Mouse (Mus musculus) MEL (cell line): ENCODE measurements around the gene Gm14496. TPM values are rescaled to one million over a fixed set of nuclear protein-coding genes. Genes with fewer than 3 reads are reported as not detected.
"Not testable (repeated sequence)": the region's sequence is repeated elsewhere in the genome, so short reads cannot be mapped to it uniquely, and the experiment has no call there.

Source experiments
- DNase-seq: peaks from one replicate; pipeline ENCODE4 v3.0.0; 2011; ENCODE audit warnings: low read depth, low spot score
- H3K27ac ChIP-seq: 2 replicates; pipeline ENCODE4 v1.5.1; 2012; ENCODE audit warnings: low read depth, mild to moderate bottlenecking, control low read depth, low read length, moderate library complexity; ENCODE audit not compliant: control insufficient read depth
- H3K27me3 ChIP-seq, 2 experiments: fragments of 150-350 bp in 1 of 2; sonication (generic) in 1 of 2; 2 replicates each; pipeline ENCODE4 v1.6.1; 2012; ENCODE audit warnings: low read length in 2 of 2, mild to moderate bottlenecking in 2 of 2, improper control_type of control experiment in 1 of 2, moderate library complexity in 1 of 2; ENCODE audit not compliant: insufficient read depth in 2 of 2, control insufficient read depth in 1 of 2
- H3K36me3 ChIP-seq, 2 experiments: 2 replicates each; pipeline ENCODE4 v1.6.1; 2012 to 2014; ENCODE audit warnings: low read length in 2 of 2, improper control_type of control experiment in 1 of 2, inconsistent platforms in 1 of 2, mild to moderate bottlenecking in 1 of 2; ENCODE audit not compliant: insufficient read depth in 2 of 2, control insufficient read depth in 1 of 2
- H3K4me1 ChIP-seq, 2 experiments: fragments of 150-350 bp in 1 of 2; sonication (generic) in 1 of 2; 2 replicates each; pipeline ENCODE4 v1.6.1; 2012; ENCODE audit warnings: low read length in 2 of 2, improper control_type of control experiment in 1 of 2, mild to moderate bottlenecking in 1 of 2; ENCODE audit not compliant: insufficient read depth in 2 of 2, control insufficient read depth in 1 of 2
- H3K4me3 ChIP-seq, 2 experiments: fragments of 150-350 bp in 1 of 2; sonication (generic) in 1 of 2; 2 replicates each; pipeline ENCODE4 v1.5.1; 2012; ENCODE audit warnings: low read depth in 2 of 2, low read length in 2 of 2, mild to moderate bottlenecking in 2 of 2, moderate library complexity in 2 of 2, control low read depth in 1 of 2, improper control_type of control experiment in 1 of 2; ENCODE audit not compliant: control insufficient read depth in 1 of 2, insufficient read depth in 1 of 2
- H3K79me2 ChIP-seq: 2 replicates; pipeline ENCODE4 v1.6.1; 2012; ENCODE audit warnings: mild to moderate bottlenecking, low read length, moderate library complexity; ENCODE audit not compliant: control insufficient read depth, poor library complexity, insufficient read depth
- H3K9ac ChIP-seq: 2 replicates; pipeline ENCODE4 v1.6.1; 2012; ENCODE audit warnings: low read depth, mild to moderate bottlenecking, control low read depth, low read length, moderate library complexity; ENCODE audit not compliant: control insufficient read depth, poor library complexity, severe bottlenecking
- H3K9me3 ChIP-seq: fragments of 150-350 bp; sonication (generic); replicated peaks from 2 replicates; pipeline ENCODE4 v1.6.1; 2012; ENCODE audit warnings: mild to moderate bottlenecking, low read length, improper control_type of control experiment, moderate library complexity; ENCODE audit not compliant: insufficient read depth
- ELF1 ChIP-seq: IDR thresholded peaks from 2 replicates; pipeline ENCODE4 v1.6.1; 2014; ENCODE audit warnings: low read depth, mild to moderate bottlenecking, inconsistent platforms, low read length, improper control_type of control experiment, moderate library complexity
- EP300 ChIP-seq, 2 experiments: IDR thresholded peaks; 2 replicates each; pipeline ENCODE4 v1.6.1; 2011; ENCODE audit warnings: improper control_type of control experiment in 2 of 2, low read length in 2 of 2, low read depth in 1 of 2, mild to moderate bottlenecking in 1 of 2
- ETS1 ChIP-seq: IDR thresholded peaks from 2 replicates; pipeline ENCODE4 v1.6.1; 2012; ENCODE audit warnings: low read depth, mild to moderate bottlenecking, inconsistent platforms, low read length, improper control_type of control experiment, moderate library complexity
- GATA1 ChIP-seq: IDR thresholded peaks from 2 replicates; pipeline ENCODE4 v1.6.1; 2011; ENCODE audit warnings: low read depth, low read length, improper control_type of control experiment
- MEF2A ChIP-seq: IDR thresholded peaks from 2 replicates; pipeline ENCODE4 v1.6.1; 2014; ENCODE audit warnings: low read depth, mild to moderate bottlenecking, inconsistent platforms, low read length, improper control_type of control experiment; ENCODE audit not compliant: poor library complexity, insufficient replicate concordance, severe bottlenecking; ENCODE audit errors: extremely low read depth
- MYB ChIP-seq: IDR thresholded peaks from 2 replicates; pipeline ENCODE4 v1.6.1; 2011; ENCODE audit warnings: mild to moderate bottlenecking, low read depth, low read length, improper control_type of control experiment
- RCOR1 ChIP-seq: IDR thresholded peaks from 2 replicates; pipeline ENCODE4 v1.6.1; 2012; ENCODE audit warnings: low read depth, mild to moderate bottlenecking, inconsistent platforms, low read length, improper control_type of control experiment
- TCF12 ChIP-seq: IDR thresholded peaks from 2 replicates; pipeline ENCODE4 v1.6.1; 2014; ENCODE audit warnings: low read depth, mild to moderate bottlenecking, inconsistent platforms, low read length, improper control_type of control experiment, moderate library complexity
- ZC3H11A ChIP-seq: IDR thresholded peaks from 2 replicates; pipeline ENCODE4 v1.6.1; 2012; ENCODE audit warnings: low read depth, mild to moderate bottlenecking, inconsistent platforms, low read length, improper control_type of control experiment
- polyA plus RNA-seq, 2 experiments: library from polyadenylated mRNA; stranded (reverse) in 1 of 2; unstranded in 1 of 2; fragments of >175 nt in 1 of 2; fragments of >200 nt in 1 of 2; gene quantifications; 2 replicates each; pipeline versions ENCODE4 v1.2.1 to v1.2.4; 2012; ENCODE audit warnings: low replicate concordance in 2 of 2, low read depth in 1 of 2; ENCODE audit not compliant: insufficient read length in 2 of 2, insufficient read depth in 1 of 2, missing spikeins in 1 of 2
- total RNA-seq: library from RNA; depleted of rRNA; stranded (reverse); fragments of 300-350 nt; gene quantifications from 2 replicates; pipeline ENCODE4 v1.2.3, GENCODE M21; 2012; rRNA removed

Gm14496 gene
- total and polyA plus RNA-seq, 3 experiments, result 0.01 TPM; not detected in 2

DNA sequence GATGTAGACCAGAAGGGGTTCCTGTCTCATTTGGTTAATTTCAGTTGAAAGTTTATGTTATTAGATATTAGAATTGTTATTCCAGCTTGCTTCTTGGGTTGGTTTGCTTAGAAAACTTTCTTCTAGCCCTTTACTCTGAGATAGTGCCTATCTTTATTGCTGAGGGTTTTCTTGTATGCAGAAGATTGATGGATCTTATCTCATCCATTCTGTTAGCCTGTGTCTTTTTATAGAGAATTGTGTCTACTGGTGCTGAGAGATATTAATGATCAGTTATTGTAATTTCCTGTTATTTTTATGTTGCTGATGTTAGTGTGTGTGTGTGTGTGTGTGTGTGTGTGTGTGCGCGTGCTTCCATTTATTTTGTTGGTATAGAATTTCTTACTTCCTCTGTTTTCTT, 21.7 kb upstream of the Gm14496 start:
- Histone ChIP-seq H3K4me3 (no peak overlapping the region), H3K79me2 (no peaks in the 10 kb centered on the region), H3K9me3 (no peaks in the 10 kb centered on the region), H3K27me3 (no peaks in the 10 kb centered on the region), H3K4me1 (peaks cover 0 to 7% of the 10 kb centered on the region in 2 experiments; a peak in 2 of 4 replicates), H3K9ac (no peak overlapping the region), H3K36me3 (no peaks in the 10 kb centered on the region; a peak in 2 of 4 replicates), H3K27ac (no peak overlapping the region; the same call in 1 of the 2 replicates)
- no peak for DNase-seq
- TF ChIP-seq MYB (peak; percentile 42; the same call in 1 of the 2 replicates), GATA1 (peak; percentile 58), RCOR1 (peak; percentile 33; the same call in 1 of the 2 replicates), ELF1 (no peak), EP300 (IDR thresholded peaks at IDR 0.05; ENCODE audit: low read depth in 1 of 2, low read length in 2 of 2) (peak; percentile 81 to 82), MEF2A (peak; percentile 84; the same call in 1 of the 2 replicates), ETS1 (peak; percentile 63), TCF12 (peak; percentile 86), ZC3H11A (no peak)

DNA sequence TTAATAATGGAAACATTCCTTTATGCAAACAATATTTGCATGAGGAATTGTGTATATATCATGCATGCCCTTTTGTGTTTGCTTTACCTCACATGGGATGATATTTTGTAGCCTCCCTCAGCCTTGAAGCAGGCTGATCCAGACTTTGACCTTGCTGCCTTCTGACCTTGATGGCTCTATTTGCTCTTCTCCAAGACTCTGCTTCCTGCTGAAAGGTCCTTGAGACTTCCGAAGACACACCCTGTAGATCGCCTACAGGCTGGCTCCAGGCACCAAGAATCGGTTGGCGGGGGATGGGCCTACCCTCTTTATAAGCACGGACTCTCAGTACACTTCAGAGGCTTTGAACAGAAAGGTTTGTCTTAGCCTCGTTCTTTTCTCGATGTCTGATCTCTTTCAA, 9.0 kb upstream of the Gm14496 start:
- H3K9ac ChIP-seq, H3K4me1 ChIP-seq, H3K36me3 ChIP-seq, H3K9me3 ChIP-seq, H3K27me3 ChIP-seq, DNase-seq, H3K27ac ChIP-seq, H3K4me3 ChIP-seq, H3K79me2 ChIP-seq: not testable (repeated sequence)

Other genes starting within 250 kb of the Gm14496 start
- gene Myt1, start 227.8 kb upstream of the Gm14496 start, total RNA-seq, result not detected in 2 replicates
- gene Myt1, start 227.8 kb upstream of the Gm14496 start, polyA plus RNA-seq, result not detected
- 9.9 and 10.3 TPM in 2 replicates for gene Pcmtd2, start 153.3 kb upstream of the Gm14496 start, total RNA-seq
- 10 to 100 TPM in 1 of 2 experiments, not detected in 1; 13.6 TPM for gene Pcmtd2, start 153.3 kb upstream of the Gm14496 start, polyA plus RNA-seq
- 41.2 and 50.3 TPM in 2 replicates for gene Polr3k, start 126.8 kb upstream of the Gm14496 start, total RNA-seq
- 10 to 100 TPM in 1 of 2 experiments, not detected in 1; 37.6 TPM for gene Polr3k, start 126.8 kb upstream of the Gm14496 start, polyA plus RNA-seq